Comparison of ENCODE assay signal across 9 mouse cellular contexts in genomic region chr6:51743105-51743660, GRCm38 (mm10).
DNase-seq lines count a peak whose midpoint lies in the region; ATAC-seq lines count a peak whose summit lies in the region.
"Had no signal": no experiment of that assay in that cellular context is flagged by ENCODE, and none has a peak within 500 bp of the region (broad histone marks: within the 10 kb centered on the region; RNA-seq: fewer than 3 reads in every experiment).

No protein-coding gene starts in this region.

- no peak for ATAC-seq in hindbrain, embryonic 12.5 days (ENCODE audit: low FRiP score)
- ATAC-seq in midbrain, embryonic 12.5 days (ENCODE audit: low FRiP score, low read depth), result no peak
- ATAC-seq in midbrain, embryonic 11.5 days (ENCODE audit: low FRiP score), result no peak
- no peak for ATAC-seq in limb, embryonic 13.5 days (ENCODE audit: low FRiP score, low read depth)

- H3K9me3 ChIP-seq in hindbrain, embryonic 12.5 days (replicated peaks), result no peaks in the 10 kb centered on the region
- no peaks in the 10 kb centered on the region for H3K9me3 ChIP-seq in hindbrain, embryonic 10.5 days
- H3K9me3 ChIP-seq in midbrain, embryonic 12.5 days, result no peaks in the 10 kb centered on the region
- no peaks in the 10 kb centered on the region for H3K9me3 ChIP-seq in midbrain, embryonic 11.5 days (ENCODE audit: control insufficient read depth, low read length)
- no peaks in the 10 kb centered on the region for H3K9me3 ChIP-seq in limb, embryonic 13.5 days

- peak overlapping the region; percentile 40; the same call in 1 of the 2 replicates for H3K27ac ChIP-seq in hindbrain, embryonic 12.5 days
- H3K27ac ChIP-seq in hindbrain, embryonic 10.5 days, result no peak overlapping the region
- peak overlapping the region; percentile 49 for H3K27ac ChIP-seq in midbrain, embryonic 12.5 days (replicated peaks)
- no peak overlapping the region for H3K27ac ChIP-seq in midbrain, embryonic 11.5 days (ENCODE audit: low read depth, low read length)
- H3K27ac ChIP-seq in limb, embryonic 13.5 days, result no peak overlapping the region

- no peak overlapping the region for H3K4me2 ChIP-seq in hindbrain, embryonic 12.5 days (replicated peaks)
- H3K4me2 ChIP-seq in midbrain, embryonic 12.5 days (replicated peaks), result no peak overlapping the region
- no peak overlapping the region for H3K4me2 ChIP-seq in midbrain, embryonic 11.5 days
- H3K4me2 ChIP-seq in limb, embryonic 13.5 days (replicated peaks), result peak overlapping the region; percentile 34

- no peak overlapping the region for H3K9ac ChIP-seq in hindbrain, embryonic 12.5 days
- H3K9ac ChIP-seq in midbrain, embryonic 12.5 days (replicated peaks), result no peak overlapping the region
- H3K9ac ChIP-seq in midbrain, embryonic 11.5 days (ENCODE audit: low read length), result no peak overlapping the region; the same call in 1 of the 2 replicates
- no peak overlapping the region for H3K9ac ChIP-seq in limb, embryonic 13.5 days

- 65% methylated on average over 15 of the region's 15 CpGs for WGBS in hindbrain, embryonic 12.5 days
- WGBS in hindbrain, embryonic 10.5 days, result 75% methylated on average over 15 of the region's 15 CpGs
- 66% methylated on average over 15 of the region's 15 CpGs for WGBS in midbrain, embryonic 12.5 days
- WGBS in midbrain, embryonic 11.5 days, result 74% methylated on average over 15 of the region's 15 CpGs
- WGBS in limb, embryonic 13.5 days, result 49% methylated on average over 15 of the region's 15 CpGs

- H3K4me3 ChIP-seq in hindbrain, embryonic 12.5 days, result no peak overlapping the region
- no peak overlapping the region for H3K4me3 ChIP-seq in hindbrain, embryonic 10.5 days
- no peak overlapping the region for H3K4me3 ChIP-seq in midbrain, embryonic 12.5 days
- no peak overlapping the region for H3K4me3 ChIP-seq in midbrain, embryonic 11.5 days (ENCODE audit: low read depth, low read length)
- H3K4me3 ChIP-seq in limb, embryonic 13.5 days, result no peak overlapping the region

- no peaks in the 10 kb centered on the region for H3K27me3 ChIP-seq in hindbrain, embryonic 12.5 days
- no peaks in the 10 kb centered on the region for H3K27me3 ChIP-seq in hindbrain, embryonic 10.5 days (ENCODE audit: insufficient read depth, poor library complexity, severe bottlenecking)
- H3K27me3 ChIP-seq in midbrain, embryonic 12.5 days, result no peaks in the 10 kb centered on the region
- H3K27me3 ChIP-seq in midbrain, embryonic 11.5 days (ENCODE audit: control insufficient read depth, insufficient read depth, low read length), result no peaks in the 10 kb centered on the region
- H3K27me3 ChIP-seq in limb, embryonic 13.5 days, result no peaks in the 10 kb centered on the region

- no peaks in the 10 kb centered on the region for H3K36me3 ChIP-seq in hindbrain, embryonic 12.5 days
- H3K36me3 ChIP-seq in hindbrain, embryonic 10.5 days, result no peaks in the 10 kb centered on the region
- no peaks in the 10 kb centered on the region for H3K36me3 ChIP-seq in midbrain, embryonic 12.5 days
- H3K36me3 ChIP-seq in midbrain, embryonic 11.5 days (ENCODE audit: control insufficient read depth, insufficient read depth, low read length), result no peaks in the 10 kb centered on the region
- no peaks in the 10 kb centered on the region for H3K36me3 ChIP-seq in limb, embryonic 13.5 days

- H3K4me1 ChIP-seq in hindbrain, embryonic 12.5 days, result peaks cover 30% of the 10 kb centered on the region
- H3K4me1 ChIP-seq in hindbrain, embryonic 10.5 days (replicated peaks), result peaks cover 22% of the 10 kb centered on the region; the same call in 1 of the 2 replicates
- peaks cover 31% of the 10 kb centered on the region for H3K4me1 ChIP-seq in midbrain, embryonic 12.5 days
- H3K4me1 ChIP-seq in midbrain, embryonic 11.5 days (ENCODE audit: control insufficient read depth, insufficient read depth, low read length), result no peaks in the 10 kb centered on the region
- H3K4me1 ChIP-seq in limb, embryonic 13.5 days, result peaks cover 42% of the 10 kb centered on the region

- DNase-seq in hindbrain, embryonic 10.5 days (ENCODE audit: low spot score), result no peak
- no peak for DNase-seq in midbrain, embryonic 11.5 days (ENCODE audit: low spot score, missing footprints)
- no peak for DNase-seq in adipocyte (ENCODE audit: low spot score)
- no peak for DNase-seq in cerebellum, adult 18-20 months
- DNase-seq: cerebellum, adult 8-10 months; layer of hippocampus, adult 9-11 months had no signal

Comparison
In these comparisons a context has a peak if more than half of its experiments do, and no peak if none do; other contexts are left out.
1. H3K27ac ChIP-seq: peak in hindbrain, embryonic 12.5 days (single experiment) and midbrain, embryonic 12.5 days (single experiment); none in hindbrain, embryonic 10.5 days (single experiment), midbrain, embryonic 11.5 days (single experiment) and limb, embryonic 13.5 days (single experiment).